Mouse (Mus musculus) kidney, postnatal 4 days (tissue): ENCODE results near the gene Mmadhc.

ENCODE experiments used
- DNase-seq, 2 experiments: peaks; one replicate each; pipeline ENCODE4 v3.0.0; 2021; ENCODE audit warnings: mixed read lengths in 2 of 2

Gene Mmadhc

DNA sequence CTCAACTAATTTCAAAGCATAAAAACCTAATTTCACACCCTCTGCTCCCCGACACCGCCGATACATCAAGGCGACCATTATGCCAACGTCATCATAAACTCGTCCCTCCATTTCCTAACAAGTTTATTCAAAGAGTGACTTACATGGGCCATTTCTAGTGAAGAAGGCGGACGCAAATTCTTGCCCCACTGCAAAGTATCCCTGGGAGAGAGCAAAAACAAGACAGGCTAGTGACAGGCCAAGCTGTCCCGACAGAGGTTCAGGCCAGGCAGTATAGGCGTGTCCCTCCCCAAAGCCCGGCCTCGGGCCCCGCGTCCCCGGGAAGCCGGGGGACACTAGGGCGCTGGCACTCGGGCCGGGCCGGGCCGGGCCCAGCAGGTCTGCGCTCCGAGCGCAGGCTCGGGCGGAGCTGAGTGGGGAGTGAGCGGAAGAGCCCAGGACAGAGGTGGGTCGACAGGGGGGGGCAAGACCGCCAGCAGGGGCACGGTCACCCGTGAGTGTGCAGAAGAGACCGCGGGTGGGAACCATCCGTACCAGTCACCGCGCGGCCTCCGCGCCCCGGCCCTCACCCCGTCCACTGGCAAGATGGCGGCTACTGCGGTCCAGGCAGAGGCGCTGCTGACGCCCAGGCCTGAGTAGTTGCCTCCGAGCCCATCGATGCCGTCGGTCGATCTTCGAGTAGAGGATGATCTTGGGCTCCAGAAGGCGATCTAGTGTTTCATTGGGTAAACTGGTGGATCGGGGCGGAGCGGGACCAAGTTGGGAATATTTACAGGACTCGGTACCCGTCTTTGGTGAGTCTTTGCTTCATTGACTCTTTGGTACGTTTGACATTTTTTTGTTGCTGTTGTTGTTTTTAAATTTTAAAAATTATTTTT, at the start of gene Mmadhc:
Gene Mmadhc (minus strand): TSS at position 693 of the 878 bp plus-strand sequence.
- peak; percentile 95 to 97 for DNase-seq

DNA sequence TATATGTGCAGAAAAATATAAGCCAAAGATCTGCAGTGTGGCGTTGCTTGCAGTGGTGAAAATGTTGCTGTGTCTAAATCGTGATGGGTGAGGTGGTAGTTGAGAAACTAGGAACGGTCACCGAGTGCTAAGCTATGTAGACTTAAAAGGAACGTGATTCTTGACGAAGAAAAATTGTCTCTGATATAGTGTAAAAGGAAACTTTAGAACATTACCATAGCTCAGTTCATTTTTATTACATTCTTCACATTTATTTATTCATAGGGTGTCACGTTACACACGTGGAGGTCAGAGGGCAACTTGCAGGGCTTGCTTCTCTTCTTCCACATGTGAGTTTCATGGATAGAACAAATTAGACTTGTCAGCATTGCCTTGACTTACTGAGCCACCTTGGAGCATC, 47.0 kb upstream of the Mmadhc start:
- no peak for DNase-seq

DNA sequence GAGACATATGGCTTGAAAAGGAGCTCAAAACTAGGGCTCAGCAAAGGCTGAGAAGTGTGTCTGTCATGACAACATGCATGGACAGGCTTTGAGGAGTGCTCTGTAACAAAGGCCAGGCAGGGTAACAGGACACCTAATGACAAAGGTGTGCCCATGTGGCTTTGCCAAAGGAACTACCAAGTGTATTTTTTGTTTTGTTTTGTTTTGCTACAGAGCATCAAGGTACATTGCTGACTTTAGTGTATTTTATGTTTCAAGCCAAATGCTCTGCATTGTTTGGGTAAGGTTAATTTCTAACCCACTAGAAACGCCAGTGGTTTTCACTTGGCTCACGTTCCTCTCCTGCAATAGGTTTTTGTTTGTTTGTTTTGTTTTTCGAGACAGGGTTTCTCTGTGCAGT, 42.5 kb upstream of the Mmadhc start:
- no peak for DNase-seq

- DNase-seq = no peak
These were observed 41.0 kb upstream of the Mmadhc start for GRCm38 (mm10) chr2:50337596-50337995.

DNA sequence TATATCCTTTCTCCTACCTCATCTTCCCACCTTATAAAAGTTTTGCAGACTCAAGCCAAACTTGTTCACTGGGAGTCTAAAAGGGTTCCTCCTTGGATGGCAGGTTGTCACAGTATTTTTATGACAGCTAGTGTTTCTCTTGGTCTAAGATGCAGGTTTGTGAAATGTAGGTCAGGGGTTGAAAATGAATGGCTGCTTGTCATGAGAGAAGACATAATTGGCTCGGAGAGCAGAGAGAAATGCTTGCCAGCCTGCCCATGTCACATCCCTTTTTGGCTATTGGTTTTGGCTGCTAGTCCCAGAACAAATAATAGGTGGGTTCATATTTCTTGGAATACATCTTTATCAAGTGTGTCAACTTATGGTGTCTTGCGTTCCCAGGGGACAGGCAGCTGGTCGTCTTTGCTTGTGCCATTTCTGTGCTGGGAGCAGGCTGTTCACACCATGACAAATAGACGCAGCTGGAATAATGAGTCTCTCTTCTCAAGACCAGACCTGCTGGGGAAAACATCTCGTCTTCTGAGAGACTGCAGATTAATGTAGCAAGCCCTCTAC, 35.2 kb upstream of the Mmadhc start:
- no peak for DNase-seq

DNA sequence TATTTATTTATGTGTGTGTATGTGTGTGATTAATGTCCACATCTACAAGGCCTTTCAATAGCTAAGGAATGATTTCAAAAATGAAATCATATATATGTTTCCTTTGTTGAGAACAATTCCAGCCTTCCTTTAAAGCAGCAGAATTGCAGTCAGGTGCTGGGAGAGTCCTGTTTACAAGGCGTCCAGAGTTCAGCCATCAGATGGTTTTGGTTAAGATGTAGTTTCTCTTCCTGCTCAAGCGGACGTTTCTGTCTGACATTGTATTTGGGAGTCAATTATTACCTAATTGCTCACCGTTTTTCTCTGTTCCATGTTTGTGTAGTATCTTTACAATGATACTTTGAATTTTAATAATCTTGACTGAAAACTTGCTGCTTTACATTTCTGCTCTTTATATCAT, 31.6 kb upstream of the Mmadhc start:
- no peak for DNase-seq

- DNase-seq = no peak
These were observed 28.2 kb upstream of the Mmadhc start for GRCm38 (mm10) chr2:50324799-50325198.

- DNase-seq = peak; percentile 72 to 76
These were observed 10.2 kb upstream of the Mmadhc start for GRCm38 (mm10) chr2:50306663-50307320.

DNA sequence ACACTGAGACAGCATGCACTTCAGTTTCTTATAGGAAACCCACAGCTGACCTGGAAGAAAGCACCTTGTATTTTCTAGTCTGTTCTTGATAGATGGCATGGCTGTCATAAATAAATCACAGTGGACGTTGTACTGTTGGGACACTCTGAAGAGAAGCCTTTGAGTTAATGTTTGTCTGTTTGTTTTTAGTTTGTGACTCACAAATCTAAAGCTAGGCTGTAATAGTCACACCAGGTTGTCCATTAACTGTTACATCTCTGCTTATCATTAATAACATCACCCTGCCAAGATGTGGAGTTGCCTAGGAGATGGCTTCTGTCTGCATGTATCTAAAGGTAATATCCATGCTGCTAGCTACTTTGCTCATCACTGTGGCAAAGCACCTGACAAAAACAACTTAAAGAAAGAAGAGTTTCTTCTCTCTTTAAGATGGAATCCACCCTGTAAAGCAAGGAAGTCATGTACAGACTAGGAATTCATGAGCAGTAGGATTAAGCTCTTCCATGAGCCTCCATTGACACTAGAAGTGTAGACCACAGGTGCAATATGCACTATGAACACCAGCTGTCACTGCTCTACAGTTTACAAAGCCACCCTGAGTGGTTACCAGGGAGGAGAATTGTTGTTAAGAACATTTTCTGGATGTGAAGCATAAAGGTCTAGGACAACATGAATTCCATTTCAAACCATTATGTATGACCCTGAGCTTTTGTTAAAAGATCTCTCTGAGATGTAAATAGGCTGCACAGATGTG, 8.4 kb upstream of the Mmadhc start:
- peak; percentile 8 to 31 for DNase-seq

DNA sequence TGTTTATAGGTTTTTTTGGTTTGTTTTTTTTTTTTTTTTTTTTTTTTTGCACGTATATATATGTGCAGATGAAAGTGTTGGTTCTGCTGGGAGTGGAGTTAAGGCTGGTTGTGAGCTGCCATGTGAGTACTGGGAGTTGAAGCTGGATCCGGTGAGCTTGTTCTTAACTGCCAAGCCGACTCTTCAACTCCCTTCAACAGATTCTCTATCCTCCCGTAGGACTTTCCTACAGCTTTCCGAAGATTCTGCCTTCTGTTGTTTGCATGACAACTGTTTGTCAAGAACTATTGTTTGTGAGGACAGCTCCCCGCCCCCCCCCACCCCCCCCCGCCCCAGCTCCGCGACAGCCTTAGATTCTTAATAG, 368 bp upstream of the Mmadhc start:
- DNase-seq = no peak

GRCm38 (mm10) chr2:50295562-50295961, 1.0 kb downstream of the Mmadhc start:
- DNase-seq = no peak

GRCm38 (mm10) chr2:50294084-50294483, 2.5 kb downstream of the Mmadhc start:
- DNase-seq = no peak

DNA sequence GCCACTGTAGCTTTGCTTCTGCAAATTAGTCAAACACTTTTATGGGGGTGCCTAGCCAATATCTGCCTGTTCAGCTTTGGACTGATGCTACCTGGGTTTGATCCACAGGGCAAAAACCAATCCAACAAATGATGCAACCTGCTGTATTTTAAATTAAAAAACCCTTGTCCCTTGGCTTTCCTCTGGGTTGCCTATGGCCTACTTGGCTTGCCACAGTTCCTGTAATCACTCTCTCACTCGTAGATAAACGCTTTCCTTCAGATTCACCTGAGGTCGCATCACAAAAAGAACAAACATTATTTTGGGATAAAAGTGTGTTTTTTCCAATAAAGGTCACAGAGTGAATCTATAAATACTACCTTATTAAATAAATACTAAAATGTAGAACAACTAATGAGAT, 3.0 kb downstream of the Mmadhc start:
- DNase-seq = no peak

- no peak for DNase-seq
These were observed 4.7 kb downstream of the Mmadhc start for GRCm38 (mm10) chr2:50291901-50292300.

DNA sequence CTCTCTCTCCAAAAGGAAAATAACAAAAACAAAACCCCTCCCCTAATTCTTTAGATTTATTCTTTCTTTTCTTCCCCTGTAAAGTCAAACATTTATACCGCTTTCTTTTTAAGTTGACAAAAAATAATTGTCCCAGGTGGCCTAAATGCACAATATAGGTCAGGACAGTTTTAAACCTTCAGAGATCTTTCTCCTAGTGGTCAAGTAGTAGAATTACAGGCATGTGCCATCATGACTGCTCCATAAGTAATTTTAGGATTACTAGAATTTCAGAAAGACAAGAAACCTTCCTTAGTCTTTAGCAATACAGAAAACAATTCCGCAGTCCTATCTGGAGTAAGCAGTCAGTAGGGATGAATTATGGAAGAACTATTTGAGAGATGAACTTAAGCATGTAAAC, 5.8 kb downstream of the Mmadhc start:
- DNase-seq = no peak

DNA sequence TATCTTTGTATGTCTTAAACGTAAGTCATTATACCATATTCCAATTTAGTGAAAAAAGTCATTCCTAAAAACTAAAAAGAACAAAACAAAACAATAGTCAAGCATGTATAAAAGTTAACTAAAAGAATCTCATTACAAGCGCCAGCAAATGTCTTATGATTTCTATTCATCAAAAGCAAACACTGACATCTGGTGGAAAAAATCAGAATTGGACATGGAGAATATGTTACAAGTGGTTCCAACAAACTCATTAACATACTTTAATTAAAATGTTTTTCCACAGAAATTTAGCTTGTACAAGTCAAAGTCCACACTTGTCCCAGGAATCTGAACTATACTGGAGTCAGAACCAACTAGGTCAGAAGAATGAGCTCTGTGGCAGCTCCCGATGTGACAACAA, 11.8 kb downstream of the Mmadhc start:
- DNase-seq = no peak

DNA sequence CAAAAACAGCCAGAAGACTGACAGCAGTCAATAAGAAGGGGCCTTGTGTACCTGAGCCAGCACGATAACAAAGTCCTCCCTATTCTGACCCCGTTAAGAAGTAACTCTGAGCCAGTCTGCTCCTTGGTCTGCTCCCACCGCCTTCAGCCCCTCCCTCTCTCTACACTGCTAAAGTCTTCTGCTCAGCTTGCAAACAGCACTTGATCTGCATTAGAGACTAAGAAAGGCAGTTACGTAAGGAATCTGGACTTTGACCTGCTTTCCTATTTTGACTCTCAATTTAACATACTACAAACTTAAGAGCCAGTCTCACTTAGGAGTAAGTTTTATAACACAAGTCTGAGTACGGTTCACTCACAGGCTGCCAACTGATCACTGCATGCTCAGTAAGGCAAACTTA, 12.6 kb downstream of the Mmadhc start:
- DNase-seq = peak; percentile 16 to 27

DNA sequence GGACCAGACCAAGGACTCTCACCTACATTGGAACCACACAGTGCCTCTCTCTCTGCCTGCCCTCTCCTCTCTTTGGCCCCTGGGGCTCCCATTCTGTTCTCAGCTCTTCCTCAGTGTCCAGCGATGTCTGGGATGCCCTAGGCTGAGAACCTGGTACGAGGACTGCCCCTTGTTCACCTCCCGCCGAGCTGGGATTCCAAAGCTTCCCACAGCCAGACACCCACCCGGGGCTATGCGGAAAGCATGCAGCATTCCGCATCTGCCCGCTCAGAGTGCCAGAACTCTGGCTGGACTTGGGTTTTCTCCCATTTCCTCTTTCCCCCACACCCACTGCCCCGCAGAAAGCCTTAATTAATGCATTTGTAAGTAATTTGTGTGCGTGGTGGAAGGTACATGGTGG, 19.9 kb downstream of the Mmadhc start:
- no peak for DNase-seq

- DNase-seq = peak in 1 of 2 experiments; percentile 31
These were observed 23.2 kb downstream of the Mmadhc start for GRCm38 (mm10) chr2:50273415-50273814.

GRCm38 (mm10) chr2:50272165-50272564, 24.4 kb downstream of the Mmadhc start:
- no peak for DNase-seq

- no peak for DNase-seq
These were observed 28.1 kb downstream of the Mmadhc start for GRCm38 (mm10) chr2:50268514-50268913.

DNA sequence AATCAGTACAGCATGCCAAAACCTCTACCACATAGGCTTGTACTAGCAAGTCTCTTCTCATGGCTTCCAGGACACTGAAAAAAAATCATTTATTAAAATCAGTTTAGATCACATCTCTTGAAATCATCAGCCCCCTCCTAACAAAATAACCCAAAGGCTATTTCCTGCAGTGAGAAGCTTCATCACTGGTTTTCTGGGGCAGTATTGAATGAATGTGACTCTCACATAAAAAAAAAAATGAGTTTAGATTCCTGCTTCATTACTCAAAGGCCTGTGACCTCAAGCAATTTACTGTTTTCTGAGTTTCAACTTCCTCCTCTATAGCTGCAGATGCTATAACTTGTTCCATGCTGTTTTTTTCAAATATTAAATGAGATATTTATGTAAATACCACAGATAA, 29.6 kb downstream of the Mmadhc start:
- no peak for DNase-seq

GRCm38 (mm10) chr2:50265215-50265785, 31.3 kb downstream of the Mmadhc start:
- no peak for DNase-seq
